Mouse (Mus musculus): Measurements from ENCODE around the gene Cpxm1. TPM values are rescaled to one million over a fixed set of nuclear protein-coding genes. Genes with fewer than 3 reads are reported as not detected.
"Not testable (repeated sequence)": the region's sequence is repeated elsewhere in the genome, so short reads cannot be mapped to it uniquely, and the experiment has no call there.

Gene Cpxm1
- polyA plus RNA-seq, 3 experiments from 2014 or later = 0.40 TPM; not detected in 2

DNA sequence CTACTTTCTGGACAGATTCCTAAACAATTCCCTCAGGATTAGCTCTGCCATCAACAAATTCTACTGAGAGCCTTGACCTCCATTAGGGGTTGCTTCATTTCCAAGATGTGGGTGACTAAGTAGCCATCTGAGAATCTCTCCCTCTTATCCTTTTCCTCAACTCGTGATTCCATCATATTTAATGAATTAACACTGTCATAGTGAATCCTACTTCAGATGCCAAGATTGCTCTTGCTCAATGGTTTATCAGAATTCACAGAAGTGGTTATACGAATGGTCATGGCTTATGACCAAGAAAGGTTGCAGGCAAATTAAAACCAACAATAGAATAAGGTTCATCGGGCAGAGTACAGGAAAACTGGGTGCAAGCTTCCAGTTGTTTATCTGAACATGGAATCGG lies 4.5 kb upstream of the Cpxm1 start:
- no peak for ATAC-seq

DNA sequence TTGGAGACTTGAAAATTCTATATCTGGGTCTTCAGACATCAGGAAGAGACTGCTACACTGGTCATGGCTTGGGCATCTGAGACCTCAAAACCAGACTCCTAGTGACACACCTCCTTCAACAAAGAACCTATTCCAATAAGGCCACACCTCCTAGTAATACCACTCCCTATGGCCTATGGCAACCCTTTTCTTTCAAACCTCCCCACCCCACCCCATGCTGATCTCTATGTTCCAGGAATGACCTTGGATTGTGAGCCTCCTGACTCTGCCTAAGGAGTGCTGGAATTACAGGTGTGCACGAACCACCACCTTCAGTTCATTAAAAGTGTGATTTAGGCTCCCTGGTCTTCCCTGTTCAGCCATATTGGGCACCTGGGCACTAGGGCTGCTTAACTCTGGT lies 2.7 kb upstream of the Cpxm1 start:
- no peak for ATAC-seq

DNA sequence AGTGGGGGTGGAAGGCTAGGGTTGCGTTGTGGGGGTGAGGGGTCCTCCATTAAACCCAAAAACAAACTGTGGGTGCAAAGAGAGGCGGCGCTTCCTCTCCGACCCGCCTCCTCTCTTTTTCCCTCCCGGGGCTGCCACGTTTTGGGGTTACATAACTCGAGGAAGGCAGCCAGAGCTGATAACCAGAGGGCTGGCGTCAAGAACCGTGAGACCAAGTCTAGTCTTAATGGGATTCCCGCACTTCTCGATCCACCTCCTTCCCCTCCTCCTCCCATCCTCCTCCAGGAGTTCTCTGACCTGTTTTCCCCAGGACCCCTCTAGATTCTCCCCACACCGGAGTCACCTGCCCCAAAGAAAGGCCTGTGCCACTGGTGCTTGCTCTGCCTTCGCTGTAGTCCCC lies 717 bp upstream of the Cpxm1 start:
- ATAC-seq = no peak

DNA sequence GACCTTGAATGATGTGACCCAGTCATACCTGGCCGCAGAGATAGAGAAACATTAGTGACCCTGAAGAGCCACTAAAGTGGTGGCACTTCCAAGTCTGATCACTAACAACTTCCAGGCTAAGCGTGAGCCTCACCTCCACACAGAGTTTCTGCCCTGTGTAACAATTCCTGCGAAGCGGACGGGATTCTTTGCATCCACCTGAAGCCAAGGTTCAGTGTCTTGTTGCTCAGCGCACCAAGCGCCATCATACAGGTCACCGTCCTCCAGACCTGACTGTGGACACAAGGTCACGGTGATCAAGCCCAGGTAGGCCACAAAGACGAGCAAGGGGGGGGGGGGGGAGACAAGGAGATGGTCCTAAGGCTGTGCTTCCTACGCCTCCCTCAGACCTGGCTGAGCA lies 1.7 kb downstream of the Cpxm1 start:
- ATAC-seq = no peak

DNA sequence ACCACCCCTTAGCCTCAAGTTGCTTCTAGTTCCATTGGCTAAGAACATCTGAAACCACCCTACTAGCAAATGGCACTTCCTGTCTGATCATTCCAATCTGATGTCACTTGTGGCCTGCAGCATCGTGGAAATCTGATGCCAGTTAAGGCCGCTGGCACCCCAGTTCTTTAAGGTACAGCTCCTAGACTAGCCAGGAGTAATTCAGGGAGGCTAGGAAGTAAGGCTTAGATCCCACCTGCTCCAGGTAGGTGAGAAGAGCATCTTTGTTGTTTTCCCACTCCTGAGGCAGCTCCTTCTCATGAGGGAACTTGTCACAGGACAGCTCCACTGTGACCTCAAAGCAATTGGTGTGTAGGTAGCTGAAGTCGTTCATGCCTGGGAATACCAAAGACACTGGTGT lies 4.5 kb downstream of the Cpxm1 start:
- ATAC-seq = no peak

DNA sequence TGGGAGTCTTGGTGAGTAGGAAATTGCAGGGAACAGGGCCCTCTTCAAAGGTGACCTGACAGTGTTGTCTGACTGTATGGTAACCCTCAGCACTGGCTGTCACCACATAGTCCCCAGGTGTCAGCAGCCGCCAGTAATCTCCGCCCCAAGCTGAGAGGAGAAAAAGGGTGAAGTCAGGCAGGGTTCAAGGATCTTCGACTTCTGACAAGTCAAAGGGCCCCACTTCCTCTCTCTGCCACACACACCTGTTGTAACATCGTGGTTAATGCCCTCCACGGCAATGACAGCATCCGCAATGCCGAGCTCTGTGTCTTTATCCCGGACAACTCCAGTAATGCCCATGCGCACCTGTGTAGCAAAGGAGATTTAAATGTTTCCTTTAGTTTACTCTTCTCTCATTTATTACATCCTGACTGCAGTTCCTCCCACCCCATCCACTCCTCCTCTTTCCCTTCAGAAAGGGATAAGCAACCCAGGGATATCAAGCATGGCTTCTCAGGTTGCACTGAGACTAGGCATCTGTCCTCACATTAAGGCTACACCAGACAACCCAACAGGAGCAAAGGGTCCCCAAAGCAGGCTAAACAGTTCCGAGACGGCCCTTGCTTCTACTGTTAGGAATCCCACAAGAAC lies 6.3 kb downstream of the Cpxm1 start:
- ATAC-seq = no peak

DNA sequence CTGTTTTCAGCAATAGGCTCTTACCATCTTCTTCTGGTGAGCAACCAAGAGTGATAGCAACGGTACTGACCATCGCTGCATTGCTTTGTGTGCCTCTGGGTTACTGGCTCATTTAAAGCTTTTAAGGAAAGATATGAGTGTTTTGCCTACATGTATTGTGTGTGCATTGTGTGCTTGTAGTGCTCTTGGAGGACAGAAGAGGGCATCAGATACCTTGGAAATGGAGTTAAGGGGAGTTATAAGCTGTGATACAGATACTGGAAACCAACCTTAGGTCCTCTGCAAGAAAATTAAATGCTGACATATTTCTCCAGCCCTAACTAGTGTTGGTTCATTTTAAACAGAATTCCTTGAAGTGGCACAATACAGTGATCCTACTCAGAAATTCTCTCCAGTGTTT lies 8.6 kb downstream of the Cpxm1 start:
- ATAC-seq = no peak

DNA sequence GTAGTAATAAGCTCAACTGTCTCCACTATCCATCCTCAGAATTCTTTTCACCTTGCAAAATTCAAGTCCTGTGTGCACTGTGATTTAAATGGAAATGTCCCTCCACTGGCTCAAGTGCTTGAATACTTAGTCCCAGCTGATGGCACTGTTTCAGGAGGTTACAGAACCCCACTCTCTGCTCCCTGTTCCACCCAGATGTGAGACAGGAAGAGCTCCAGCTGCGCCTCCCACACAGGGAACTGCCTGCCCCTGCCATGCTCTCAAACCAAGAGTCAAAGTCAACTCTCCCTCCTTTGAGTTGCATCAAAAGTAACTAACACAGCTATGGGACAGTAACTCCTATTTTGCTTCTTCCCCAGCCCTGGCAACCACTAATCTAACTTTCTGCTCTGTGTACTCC lies 11.2 kb downstream of the Cpxm1 start:
- ATAC-seq = no peak

DNA sequence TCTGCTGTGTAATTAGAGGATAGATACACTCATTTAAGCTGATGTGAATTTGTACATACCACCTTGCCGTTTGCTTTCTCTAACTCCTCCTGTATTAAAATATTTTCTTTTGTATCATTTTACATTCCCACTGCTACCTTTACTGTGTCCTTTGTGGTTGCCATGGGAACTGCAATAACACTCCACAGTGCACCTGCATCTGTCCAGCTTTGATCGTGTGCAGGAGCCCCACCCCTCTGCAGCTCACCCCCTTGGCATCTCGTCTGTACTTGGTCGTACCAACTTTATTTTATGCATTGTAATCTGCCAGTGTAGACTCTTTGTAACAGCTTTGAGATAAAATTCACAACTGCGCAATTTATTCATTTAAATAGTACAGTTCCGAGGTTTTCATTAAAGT lies 13.5 kb downstream of the Cpxm1 start:
- no peak for ATAC-seq

DNA sequence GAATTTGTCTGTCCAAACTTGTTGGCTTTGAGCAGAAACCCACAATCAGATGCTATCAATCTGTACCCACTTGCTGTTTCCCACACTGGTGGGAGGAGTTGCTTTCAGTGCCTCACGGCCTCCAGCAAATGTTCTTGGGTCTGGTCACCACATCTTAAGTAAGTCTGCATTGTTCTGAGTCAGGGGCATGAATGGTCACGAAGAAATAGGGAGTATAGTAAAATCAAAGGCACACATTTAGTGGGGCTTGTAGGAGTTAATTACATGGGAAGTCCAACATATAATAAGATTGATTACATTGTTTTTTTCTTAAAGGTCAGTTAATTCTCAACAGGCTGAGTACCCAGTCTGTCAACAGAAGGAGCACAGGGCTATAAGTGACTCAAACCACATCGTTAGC lies 14.2 kb downstream of the Cpxm1 start:
- no peak for ATAC-seq

DNA sequence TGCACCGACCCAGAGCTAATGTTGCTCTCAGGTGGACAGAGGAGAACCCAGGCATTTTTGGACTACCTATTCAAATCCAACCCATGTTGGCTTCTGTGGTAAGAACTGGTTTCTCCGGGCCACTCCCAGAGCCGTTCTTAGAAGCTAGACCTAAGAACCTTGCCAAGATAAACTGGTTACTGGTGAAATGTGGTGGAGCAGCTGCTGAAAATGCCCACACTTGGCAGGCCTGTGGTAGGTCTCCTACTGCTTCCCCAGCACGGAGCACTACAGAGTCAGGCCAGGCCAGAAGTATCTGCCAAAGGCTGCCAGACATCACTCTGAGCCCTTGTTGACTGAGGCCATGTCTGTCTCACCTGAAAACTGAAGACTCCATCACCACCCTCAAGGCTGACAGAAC lies 22.4 kb downstream of the Cpxm1 start:
- ATAC-seq = no peak

DNA sequence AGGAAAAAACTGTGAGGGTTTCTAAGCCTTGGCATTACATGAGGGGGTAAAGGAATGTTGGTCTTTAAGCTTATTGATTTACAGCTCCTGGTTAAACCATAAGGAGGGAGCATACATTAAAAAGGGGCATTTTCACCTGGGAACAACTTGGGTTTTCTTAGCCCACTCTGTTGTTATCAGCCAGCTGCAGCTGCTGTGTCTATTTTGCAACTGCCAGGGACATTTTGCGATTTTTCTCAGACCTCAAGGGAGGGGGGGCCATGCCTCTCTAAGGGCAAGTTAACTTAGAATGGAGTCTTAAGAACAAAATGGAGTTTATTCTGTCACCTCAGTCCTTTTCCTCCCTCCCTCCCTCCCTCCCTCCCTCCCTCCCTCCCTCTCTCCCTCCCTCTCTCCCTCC lies 24.3 kb downstream of the Cpxm1 start:
- not testable (repeated sequence) for ATAC-seq

DNA sequence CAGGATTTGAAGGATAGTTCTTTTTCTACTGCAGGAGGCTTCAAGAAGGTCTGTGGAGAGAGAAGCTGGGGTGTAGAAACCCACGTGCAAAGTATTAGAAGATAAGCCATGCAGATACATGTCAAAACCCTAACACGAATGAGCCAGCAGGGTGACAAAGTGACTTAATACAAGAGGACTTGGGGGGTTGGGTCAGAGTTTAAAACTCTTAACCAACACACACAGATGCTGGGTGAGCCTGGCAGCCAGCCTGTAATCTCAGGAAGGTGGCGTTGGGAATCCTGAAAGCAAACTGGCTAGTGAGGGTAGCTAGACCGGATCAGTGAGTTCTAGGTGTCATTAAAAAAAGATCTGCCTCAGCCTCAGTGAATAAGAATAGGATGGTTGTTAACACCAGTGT lies 30.0 kb downstream of the Cpxm1 start:
- ATAC-seq = no peak

DNA sequence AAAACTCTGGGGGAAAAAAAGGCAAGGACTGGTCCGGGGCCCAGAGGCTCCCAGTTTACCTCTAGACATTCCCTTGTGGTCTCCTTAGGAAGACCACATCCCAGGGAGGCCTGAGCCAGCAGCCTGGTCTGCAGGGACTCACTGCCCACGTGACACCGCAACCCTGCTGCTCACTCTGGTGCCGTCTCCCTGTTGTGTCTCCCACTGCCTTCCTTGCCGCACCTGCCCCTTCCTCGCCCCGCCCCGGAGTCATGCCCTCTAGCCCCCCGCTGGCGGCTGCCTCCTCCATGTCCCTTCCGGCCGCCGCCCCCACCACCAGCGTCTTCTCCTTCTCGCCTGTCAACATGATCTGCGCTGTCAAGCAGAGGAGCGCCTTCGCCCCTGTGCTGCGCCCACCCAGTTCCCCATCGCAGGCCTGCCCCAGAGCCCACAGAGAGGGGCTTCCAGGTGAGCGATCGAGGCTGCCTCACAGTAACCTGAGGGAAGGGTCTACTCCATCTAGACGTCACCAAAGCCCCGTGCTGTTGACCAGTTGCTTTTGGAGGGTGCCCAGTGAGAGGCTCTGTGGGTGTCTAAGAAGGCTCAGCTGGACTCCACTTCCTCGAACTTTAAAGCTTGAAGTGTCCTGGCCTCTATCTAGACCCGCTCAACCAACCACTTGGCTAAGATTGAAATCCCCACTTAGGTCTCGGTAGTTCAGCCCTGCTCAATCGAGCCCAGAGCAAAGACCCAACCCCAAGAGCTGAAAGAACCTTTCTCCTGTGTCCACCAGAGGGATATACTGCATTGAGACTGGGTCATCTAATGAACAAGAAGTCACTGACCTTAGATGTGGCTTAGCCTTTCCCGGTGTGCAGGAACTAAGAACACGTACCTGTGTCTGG lies 31.9 kb downstream of the Cpxm1 start:
- no peak for ATAC-seq

DNA sequence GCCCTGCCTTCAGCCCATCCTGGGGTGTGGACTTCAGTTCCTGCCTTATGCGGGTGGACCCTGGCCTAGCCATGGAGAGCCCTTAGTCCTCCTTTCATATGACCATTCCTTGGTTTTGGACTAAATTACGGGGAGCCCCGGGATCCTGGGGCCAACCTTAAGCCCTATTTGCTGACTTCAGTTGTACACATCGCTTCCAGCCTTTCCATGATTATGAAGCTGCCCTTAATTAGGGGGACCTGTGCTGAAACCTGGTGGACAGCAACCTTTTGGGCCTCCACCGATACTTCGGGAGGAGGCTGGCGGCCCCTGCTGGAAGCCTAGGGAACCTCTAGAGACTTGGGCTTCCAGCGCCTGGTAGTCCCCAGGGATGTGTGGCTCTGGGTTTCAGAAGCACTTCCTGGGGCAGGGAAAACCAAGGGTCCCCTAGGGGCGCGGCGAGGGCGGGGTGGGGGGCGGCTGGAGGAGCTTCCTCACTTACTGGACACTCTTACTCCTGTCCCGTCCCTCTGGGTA lies 34.8 kb downstream of the Cpxm1 start:
- no peak for ATAC-seq

DNA sequence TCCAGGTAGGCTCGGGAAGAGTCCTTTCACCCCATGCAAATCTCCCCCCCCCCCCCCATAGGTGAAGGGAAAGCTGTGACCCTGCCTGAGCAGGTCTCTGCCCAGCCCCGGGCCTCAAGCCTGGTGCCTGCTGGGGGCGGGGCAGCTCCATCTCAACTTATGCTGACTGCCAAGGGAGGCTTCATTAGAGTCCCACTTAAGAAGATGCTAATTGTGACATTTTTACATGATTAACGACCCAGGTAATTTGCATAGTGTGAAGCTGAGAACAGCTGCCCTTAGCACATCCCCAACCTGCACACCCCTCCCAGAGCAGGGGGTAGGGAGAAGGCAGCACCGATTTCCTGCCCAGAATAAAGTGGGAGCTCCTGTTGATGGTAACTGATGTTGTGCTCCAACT lies 38.5 kb downstream of the Cpxm1 start:
- no peak for ATAC-seq

DNA sequence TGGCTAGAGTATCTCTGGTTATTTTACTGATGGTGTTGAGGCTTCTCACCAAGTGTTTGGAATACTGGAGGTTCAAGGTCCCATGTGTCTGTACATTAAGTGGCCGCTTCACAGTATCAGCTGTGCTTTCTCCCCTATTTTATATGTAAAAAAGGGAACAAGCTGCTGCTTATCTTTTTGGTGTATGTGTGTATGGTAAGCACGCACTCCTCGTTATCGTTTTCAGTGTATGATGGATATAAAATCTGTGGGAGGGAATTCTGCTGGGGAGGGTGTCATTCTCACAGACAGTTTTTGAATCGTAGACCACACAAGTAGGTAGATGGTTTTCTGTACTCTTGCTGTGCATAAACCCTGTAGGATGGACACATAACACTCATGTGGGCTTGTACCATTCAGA lies 39.8 kb downstream of the Cpxm1 start:
- ATAC-seq = no peak

DNA sequence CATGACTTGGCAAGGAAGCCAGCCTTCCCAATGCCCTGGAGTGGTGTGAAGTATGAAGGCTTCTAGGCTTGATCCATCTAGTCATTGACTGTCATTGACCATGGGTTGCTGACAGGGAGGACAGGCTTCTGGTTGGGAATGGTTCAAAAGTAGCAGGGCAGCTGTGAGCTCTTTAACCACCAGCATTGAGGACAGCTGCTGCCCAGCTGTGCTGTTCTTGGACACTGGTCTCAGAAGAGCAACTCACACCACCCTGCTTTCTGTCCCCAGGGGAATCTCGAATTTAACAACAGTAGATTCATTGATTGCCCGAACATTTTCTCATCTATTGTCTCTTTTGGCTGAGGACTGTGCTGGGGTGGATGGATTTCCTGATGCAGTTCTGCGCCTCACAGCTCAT lies 43.5 kb downstream of the Cpxm1 start:
- ATAC-seq = no peak

DNA sequence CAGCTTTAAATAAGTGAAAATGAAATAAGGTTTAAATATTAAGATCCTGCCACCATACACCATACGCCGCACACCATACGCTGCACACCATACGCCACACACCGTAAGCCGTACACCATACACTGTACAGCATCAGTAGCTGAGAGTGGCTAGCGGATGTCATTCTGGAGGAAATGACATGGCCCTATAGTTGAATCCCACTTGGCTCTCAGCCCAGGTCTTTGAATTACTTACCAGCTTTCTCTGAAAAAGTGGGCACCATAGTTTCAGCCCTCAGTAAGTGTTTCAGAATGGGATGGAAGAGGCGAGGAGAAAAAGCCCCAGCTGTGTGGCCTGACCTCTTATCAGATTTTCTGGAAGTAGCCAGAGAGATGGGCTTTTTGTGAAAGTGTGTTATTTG lies 44.0 kb downstream of the Cpxm1 start:
- ATAC-seq = no peak

DNA sequence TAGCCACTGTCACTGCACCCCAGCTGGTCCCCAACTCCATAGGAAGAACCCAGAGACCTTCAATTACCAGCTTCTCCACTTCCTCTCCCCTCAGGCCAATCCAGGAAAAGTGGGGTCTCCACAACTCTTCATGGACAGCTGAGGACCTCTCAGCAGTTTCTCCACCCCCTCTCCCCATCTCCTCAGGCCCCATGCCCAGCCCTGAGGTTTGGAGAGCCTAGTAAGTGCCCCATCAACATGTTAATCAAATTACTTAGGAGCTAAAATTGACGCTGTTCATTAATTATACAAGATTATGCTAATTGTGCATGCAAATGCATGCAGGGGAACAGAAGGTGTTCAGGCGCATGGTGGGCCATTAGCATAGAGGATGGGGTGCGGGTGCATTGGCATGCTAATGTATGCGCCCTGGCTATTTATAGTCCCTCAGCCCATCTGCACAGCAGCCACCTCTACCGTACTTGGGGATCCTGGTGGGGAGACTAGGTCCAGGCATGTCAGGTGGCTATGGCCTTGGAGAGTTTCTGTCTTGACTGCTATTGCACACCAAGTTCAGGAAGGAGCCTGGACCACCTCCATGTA lies 45.5 kb downstream of the Cpxm1 start:
- ATAC-seq = no peak

DNA sequence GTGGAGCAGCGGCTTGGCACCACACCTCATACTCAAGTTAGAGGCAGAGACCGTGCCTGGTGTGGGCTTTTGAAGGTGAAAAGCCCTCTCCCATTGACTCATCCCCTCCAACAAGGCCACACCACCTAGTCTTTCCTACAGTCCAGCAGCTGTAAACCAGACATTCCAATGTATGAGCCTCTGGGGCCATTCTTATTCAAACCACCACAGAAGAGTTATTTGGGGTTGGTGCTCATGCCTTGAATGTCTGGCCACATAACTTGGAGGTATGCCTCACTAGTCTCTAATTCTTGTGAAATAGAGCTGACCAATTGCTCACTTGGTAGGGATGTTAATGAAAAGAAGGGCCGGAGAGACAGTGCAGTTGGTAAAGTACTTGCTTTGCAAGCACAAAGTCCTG lies 47.0 kb downstream of the Cpxm1 start:
- ATAC-seq = no peak

DNA sequence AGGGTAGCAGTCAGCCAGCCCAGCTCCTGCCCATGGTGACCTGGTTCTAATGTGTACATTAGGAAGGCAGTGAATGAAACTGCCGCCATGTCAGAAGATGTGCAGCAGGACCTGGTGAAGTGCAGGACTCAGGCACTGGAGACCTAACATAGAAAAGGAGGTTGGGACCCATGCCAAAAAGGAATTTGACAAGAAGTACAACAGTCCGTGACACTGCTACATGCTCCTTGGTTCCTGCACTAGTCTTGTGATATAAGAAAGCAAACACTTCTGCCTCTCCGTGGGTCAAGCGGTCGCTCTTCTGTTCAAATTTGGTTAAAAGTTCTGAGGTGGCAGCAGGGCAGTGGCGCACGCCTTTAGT lies 56.2 kb downstream of the Cpxm1 start:
- ATAC-seq = no peak

Data from inflammation-experienced regulatory T-cells, adult 6 months (primary cell).